7 mouse cellular contexts compared by ENCODE assay signal in the genomic region with DNA sequence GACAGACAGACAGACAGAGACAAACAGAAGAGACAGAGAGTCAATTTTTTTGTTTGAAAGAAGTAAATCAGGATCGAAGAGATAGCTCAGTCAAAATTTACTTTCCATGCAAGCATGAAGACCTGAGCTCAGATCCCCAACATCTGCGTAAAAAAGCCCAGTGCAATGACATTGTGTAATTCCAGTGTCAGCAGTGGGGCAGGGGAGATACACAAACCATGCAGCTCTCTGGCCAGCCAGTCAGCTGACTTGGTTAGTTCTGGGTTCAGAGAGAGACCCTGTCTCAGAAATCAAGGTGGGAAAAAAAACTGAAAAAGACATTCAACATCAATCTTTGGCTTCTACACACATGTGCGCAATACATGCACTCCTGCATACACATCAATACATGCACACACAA.
"Had no signal": no experiment of that assay in that cellular context is flagged by ENCODE, and none has a peak within 500 bp of the region (broad histone marks: within the 10 kb centered on the region; RNA-seq: fewer than 3 reads in every experiment).

No protein-coding gene starts in this region.

- H3K9ac ChIP-seq: limb, embryonic 12.5 days; limb, embryonic 15.5 days; liver, embryonic 13.5 days had no signal

- H3K9me3 ChIP-seq: limb, embryonic 12.5 days; limb, embryonic 15.5 days; liver, embryonic 13.5 days had no signal

- H3K4me1 ChIP-seq: limb, embryonic 12.5 days; limb, embryonic 15.5 days; liver, embryonic 13.5 days had no signal

- H3K27me3 ChIP-seq: limb, embryonic 12.5 days; limb, embryonic 15.5 days; liver, embryonic 13.5 days had no signal

- H3K4me3 ChIP-seq: limb, embryonic 12.5 days; limb, embryonic 15.5 days; liver, embryonic 13.5 days had no signal

- DNase-seq: left cerebral cortex, postnatal 4 days; liver, embryonic 13.5 days; midbrain, embryonic 14.5 days; thymus, postnatal 25 days had no signal

- H3K36me3 ChIP-seq: limb, embryonic 12.5 days; limb, embryonic 15.5 days; liver, embryonic 13.5 days had no signal

- H3K4me2 ChIP-seq: limb, embryonic 12.5 days; limb, embryonic 15.5 days; liver, embryonic 13.5 days; midbrain, embryonic 11.5 days had no signal

- H3K27ac ChIP-seq: limb, embryonic 12.5 days; limb, embryonic 15.5 days; liver, embryonic 13.5 days had no signal
